Mouse (Mus musculus) midbrain, embryonic 11.5 days (tissue): ENCODE data around the gene Ppp2r3a. TPM values are rescaled to one million over a fixed set of nuclear protein-coding genes. Genes with fewer than 3 reads are reported as not detected.

ENCODE experiments used
- ATAC-seq: fragments of 200-750 bp; cut with Nextera tagmentation; 2 replicates; pipeline ENCODE4 v1.8.0; 2017; ENCODE audit warnings: moderate TSS enrichment, moderate library complexity; ENCODE audit not compliant: low FRiP score
- DNase-seq: peaks from one replicate; pipeline ENCODE4 v3.0.0; 2015; ENCODE audit warnings: low spot score; ENCODE audit errors: missing footprints
- H3K27ac ChIP-seq: fragments of 300-500 bp; sonication (generic); 2 replicates; pipeline ENCODE4 v1.5.1; 2014; ENCODE audit warnings: low read depth, low read length
- H3K27me3 ChIP-seq: fragments of 300-500 bp; sonication (generic); 2 replicates; pipeline ENCODE4 v1.6.1; 2014; ENCODE audit warnings: mild to moderate bottlenecking, low read length, moderate library complexity, mixed read lengths; ENCODE audit not compliant: control insufficient read depth, insufficient read depth
- H3K36me3 ChIP-seq: fragments of 300-500 bp; sonication (generic); 2 replicates; pipeline ENCODE4 v1.6.1; 2014; ENCODE audit warnings: mild to moderate bottlenecking, low read length, moderate library complexity, mixed read lengths; ENCODE audit not compliant: control insufficient read depth, insufficient read depth
- H3K4me1 ChIP-seq: fragments of 300-500 bp; sonication (generic); 2 replicates; pipeline ENCODE4 v1.6.1; 2014; ENCODE audit warnings: low read length; ENCODE audit not compliant: control insufficient read depth, insufficient read depth
- H3K4me2 ChIP-seq: fragments of 300-500 bp; sonication (generic); 2 replicates; pipeline ENCODE4 v1.6.1; 2014; ENCODE audit warnings: mild to moderate bottlenecking, moderate library complexity
- H3K4me3 ChIP-seq: fragments of 300-500 bp; sonication (generic); 2 replicates; pipeline ENCODE4 v1.5.1; 2014; ENCODE audit warnings: low read depth, low read length
- H3K9ac ChIP-seq: fragments of 300-500 bp; sonication (generic); 2 replicates; pipeline ENCODE4 v1.6.1; 2014; ENCODE audit warnings: low read length
- H3K9me3 ChIP-seq: fragments of 300-500 bp; sonication (generic); 2 replicates; pipeline ENCODE4 v1.6.1; 2016; ENCODE audit warnings: low read length; ENCODE audit not compliant: control insufficient read depth
- WGBS: fragments of 180-500 bp; shearing (Covaris S2); extraction: QIAGEN DNeasy Blood & Tissue Kit; methylation state at CpG from one replicate; pipeline ENCODE4 v1.1.7; 2014; 5-methylcytosine and 5-hydroxymethylcytosine counted together
- polyA plus RNA-seq: library from polyadenylated mRNA; unstranded; fragments of >200 nt; fragmentation: Nextera tagmentation; extraction: Ambion mirVana; gene quantifications from 2 replicates; pipeline ENCODE4 v1.2.1, GENCODE M21; 2014

The Ppp2r3a gene
- 14.6 and 15.7 TPM in 2 replicates for polyA plus RNA-seq

DNA sequence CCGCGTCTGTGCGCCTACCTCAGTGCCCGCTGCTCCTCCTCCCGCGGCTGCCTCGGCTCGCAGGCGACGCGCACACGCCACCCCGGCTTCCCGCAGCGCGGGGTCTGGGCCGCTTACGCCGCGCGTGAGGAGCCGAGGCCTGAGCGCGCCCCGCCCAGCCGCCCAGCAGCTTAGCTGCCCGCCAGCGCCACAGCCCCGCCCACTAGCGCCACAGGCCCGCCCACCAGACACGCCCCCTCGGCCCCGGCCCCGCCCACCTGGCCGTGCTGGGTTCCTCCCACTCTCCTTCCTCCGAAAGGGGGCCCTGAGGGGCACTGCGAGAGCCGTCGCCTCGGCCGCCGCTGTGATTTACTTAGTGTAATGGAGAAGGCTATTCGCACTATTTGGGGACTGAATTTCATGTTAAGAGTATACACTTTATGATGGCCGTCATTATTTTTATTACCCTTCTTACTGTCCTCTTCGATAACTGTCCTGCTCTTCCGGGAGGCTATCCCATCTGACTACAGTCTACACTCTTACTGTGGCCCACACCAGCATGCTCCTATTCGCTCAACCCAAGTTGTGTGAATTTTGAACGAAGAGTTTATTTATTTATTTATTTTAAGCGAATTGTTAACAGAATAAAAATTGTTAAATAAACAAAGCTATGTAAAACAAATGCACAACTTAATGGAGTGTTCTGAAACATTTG is at the start of gene Ppp2r3a:
Gene Ppp2r3a (minus strand): TSS at position 152 of the 694 bp plus-strand sequence.
- peaks cover 11% of the 10 kb centered on the region for H3K4me1 ChIP-seq
- peak within 1 kb of the TSS; percentile 81 for H3K9ac ChIP-seq
- H3K4me3 ChIP-seq = peak within 1 kb of the TSS; percentile 75
- H3K27me3 ChIP-seq = no peaks in the 10 kb centered on the region
- ATAC-seq = peak; percentile 96
- no peaks in the 10 kb centered on the region for H3K9me3 ChIP-seq
- H3K27ac ChIP-seq = peak within 1 kb of the TSS; percentile 90
- peak; percentile 100 for DNase-seq
- peak within 1 kb of the TSS; percentile 75 for H3K4me2 ChIP-seq
- WGBS = 3% methylated on average over 31 of the region's 50 CpGs
- H3K36me3 ChIP-seq = no peaks in the 10 kb centered on the region

DNA sequence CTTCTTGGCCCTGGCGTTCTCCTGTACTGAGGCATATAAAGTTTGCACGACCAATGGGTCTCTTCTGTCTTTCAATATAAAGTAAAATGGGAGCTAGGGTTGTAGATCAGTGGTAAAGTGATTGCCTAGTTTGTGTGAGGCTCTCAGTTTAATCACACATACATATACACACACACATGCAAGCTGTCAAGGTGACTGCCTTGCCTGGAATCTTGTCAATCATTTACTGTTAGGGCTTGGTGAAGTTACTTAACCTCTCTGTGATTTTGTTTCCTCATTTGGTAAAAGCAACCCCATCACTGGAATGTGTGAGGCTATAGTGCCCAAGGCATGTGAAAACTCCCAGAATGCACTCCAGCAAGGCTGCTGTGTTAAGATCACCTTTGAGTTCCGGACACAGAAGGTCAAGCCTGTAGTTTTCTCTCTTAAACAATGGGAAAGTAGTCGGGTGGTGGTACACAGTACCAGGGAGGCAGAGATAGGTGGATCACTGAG is 48.9 kb upstream of the Ppp2r3a start:
- Histone ChIP-seq H3K9me3 (no peaks in the 10 kb centered on the region), H3K27ac (no peak overlapping the region), H3K36me3 (no peaks in the 10 kb centered on the region), H3K4me1 (no peaks in the 10 kb centered on the region), H3K9ac (no peak overlapping the region), H3K4me2 (no peak overlapping the region), H3K27me3 (no peaks in the 10 kb centered on the region), H3K4me3 (no peak overlapping the region)
- no peak for ATAC-seq
- DNase-seq = no peak
- 84% methylated on average over 4 of the region's 4 CpGs for WGBS

DNA sequence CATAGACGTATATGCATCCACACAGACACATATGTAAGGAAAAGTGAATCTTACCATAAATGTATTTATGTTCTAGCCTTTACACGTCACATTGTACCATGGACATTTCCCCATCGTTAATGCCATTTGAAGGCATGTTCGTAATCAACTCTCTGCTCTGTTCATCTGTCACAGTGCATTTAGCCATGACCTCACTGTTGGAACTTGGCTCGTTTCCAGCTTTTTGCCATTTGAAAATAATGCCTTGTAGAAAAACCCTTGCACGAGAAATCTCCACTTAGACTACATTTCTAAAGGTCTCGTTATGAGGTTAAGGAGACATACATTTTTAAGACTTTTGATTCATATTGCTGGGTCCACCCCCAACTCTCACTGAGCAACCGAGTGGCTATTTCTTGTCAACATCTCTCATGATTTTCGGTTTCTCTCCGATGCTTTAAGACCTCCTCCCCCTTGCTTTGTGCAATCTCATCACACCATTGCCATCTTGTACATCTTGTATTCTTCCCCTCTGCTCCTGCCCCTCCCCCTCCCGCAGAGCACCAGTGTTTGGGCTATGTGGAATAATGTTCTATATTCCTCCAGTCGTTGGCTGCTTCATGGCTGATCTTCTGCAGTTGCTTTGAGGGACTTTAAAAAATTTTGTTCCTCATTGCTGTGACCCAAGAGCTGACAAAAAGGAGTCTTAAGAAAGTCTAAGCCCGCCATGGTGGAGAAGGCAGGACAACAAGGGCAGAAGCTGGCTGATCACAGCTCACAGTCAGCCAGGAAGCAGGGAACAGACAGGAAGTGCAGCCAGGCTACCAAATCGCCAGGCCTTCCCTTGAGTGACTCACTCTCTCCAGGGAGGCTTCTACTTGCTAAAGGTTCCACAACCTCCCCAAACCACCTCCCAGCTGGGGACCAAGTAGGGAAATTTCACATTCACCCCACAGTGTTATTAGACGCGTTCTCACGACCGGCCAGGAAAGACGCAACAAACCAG is 40.4 kb upstream of the Ppp2r3a start:
- no peak overlapping the region for H3K9ac ChIP-seq
- H3K9me3 ChIP-seq = no peaks in the 10 kb centered on the region
- no peaks in the 10 kb centered on the region for H3K27me3 ChIP-seq
- no peak overlapping the region for H3K4me3 ChIP-seq
- 90% methylated on average over 19 of the region's 19 CpGs for WGBS
- H3K36me3 ChIP-seq = no peaks in the 10 kb centered on the region
- H3K4me2 ChIP-seq = no peak overlapping the region
- no peaks in the 10 kb centered on the region for H3K4me1 ChIP-seq
- DNase-seq = no peak
- H3K27ac ChIP-seq = no peak overlapping the region
- ATAC-seq = no peak

DNA sequence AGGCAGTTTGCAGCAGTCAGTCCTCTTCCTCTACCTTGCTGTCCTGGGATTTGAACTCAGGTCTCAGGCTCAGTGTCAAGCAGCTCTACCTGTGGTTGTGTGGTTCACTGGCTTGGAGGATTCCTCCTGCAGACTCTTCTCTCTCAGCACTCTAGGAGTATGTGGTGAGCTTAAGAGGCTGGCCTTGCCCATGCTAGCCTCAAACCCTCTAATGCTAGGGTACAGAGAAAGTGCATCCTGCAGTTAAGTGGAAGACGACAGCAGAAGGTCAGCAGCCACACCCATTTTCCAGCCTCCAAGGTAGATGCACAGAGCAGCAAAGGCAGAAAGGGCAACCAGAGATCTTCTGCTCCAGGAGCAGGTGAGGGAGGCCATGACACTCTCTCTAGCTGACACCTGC is 39.3 kb upstream of the Ppp2r3a start:
- ATAC-seq (no peak), DNase-seq (no peak)
- Histone ChIP-seq H3K9me3 (no peaks in the 10 kb centered on the region), H3K4me1 (no peaks in the 10 kb centered on the region), H3K27ac (no peak overlapping the region), H3K9ac (no peak overlapping the region), H3K4me3 (no peak overlapping the region), H3K27me3 (no peaks in the 10 kb centered on the region), H3K4me2 (no peak overlapping the region), H3K36me3 (no peaks in the 10 kb centered on the region)
- WGBS = 70% methylated on average over 1 of the region's 1 CpGs

DNA sequence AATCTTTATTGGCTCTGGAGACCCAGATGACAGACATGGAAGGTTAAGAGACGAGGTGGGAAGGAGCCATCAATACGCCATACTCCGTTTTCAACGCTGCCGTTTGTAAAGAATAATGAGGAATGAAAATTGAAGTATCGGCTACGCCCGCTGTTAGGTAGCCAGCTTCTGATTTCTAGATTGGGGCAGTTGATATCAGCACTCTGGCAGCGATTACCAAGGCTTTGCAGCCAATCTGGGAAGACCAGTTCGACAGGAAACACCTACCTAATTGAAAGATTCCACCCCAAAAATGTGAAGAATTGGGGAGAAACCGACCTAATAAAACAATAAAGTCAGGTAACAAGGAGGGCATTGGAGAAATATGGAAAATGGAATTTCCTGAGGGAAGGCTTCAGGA is 38.2 kb upstream of the Ppp2r3a start:
- DNase-seq = no peak
- Histone ChIP-seq H3K9me3 (no peaks in the 10 kb centered on the region), H3K27ac (no peak overlapping the region), H3K9ac (no peak overlapping the region), H3K36me3 (no peaks in the 10 kb centered on the region), H3K4me3 (no peak overlapping the region), H3K4me1 (no peaks in the 10 kb centered on the region), H3K27me3 (no peaks in the 10 kb centered on the region), H3K4me2 (no peak overlapping the region)
- ATAC-seq = no peak
- WGBS = 87% methylated on average over 11 of the region's 11 CpGs

DNA sequence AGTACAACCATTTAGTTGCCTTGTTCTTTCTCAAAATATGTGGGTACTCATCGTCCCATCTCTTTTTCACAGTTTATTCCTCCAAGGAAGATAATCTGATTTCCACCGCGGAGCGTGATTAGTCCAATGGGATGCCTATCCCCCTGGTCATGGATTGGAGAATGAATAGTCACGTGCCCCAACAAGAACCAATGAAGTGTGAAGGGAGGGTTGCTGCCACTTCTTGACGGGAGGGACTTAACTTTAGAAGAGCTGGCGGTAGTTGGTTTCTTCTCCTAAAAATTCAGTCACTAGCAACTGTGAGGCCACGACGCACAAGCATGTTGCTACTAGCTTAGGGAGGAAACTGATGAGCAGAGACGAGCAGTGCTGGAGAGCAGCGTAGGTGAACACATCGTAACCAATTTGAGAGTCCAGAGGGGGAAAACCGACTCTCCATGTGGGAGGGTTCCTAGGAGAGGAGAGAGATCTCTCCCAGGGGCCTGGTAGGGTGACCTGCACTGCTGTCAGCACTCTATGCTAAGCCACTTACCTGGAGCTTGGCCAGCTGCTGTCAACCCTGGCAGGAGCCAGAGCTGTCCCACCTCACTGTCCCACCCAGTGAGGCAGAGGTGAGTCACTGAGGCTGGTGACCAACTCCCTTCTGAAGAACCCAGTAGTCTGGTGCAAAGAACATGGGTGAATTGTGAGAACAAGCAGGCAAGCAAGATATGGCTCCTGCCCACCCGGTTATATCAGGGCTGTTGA is 37.5 kb upstream of the Ppp2r3a start:
- 88% methylated on average over 14 of the region's 14 CpGs for WGBS
- no peak for ATAC-seq

DNA sequence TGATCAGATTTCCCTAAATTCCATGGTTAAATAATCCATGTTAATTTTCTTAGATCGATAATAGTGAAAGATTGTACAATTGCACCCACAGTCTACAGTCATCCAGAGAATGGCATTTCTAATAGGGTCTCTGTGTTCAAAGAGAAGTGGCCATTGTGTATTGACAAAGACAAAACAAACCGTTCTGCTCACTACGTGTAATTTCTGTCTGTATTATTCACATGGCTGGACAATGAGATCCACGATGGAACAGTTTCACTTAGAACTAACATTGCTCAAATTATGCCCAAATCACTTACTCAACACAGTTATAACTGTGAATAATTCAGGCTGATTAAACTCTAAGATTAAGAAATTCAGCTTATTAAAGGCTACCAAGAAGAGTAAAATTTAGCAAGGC is 35.2 kb upstream of the Ppp2r3a start:
- no peak for ATAC-seq

More for the DNA sequence above, 37.5 kb upstream of the Ppp2r3a start:
- no peaks in the 10 kb centered on the region for H3K4me1 ChIP-seq
- no peak overlapping the region for H3K9ac ChIP-seq
- H3K36me3 ChIP-seq = no peaks in the 10 kb centered on the region
- H3K27ac ChIP-seq = no peak overlapping the region
- H3K4me2 ChIP-seq = no peak overlapping the region
- H3K9me3 ChIP-seq = no peaks in the 10 kb centered on the region
- H3K4me3 ChIP-seq = no peak overlapping the region
- H3K27me3 ChIP-seq = no peaks in the 10 kb centered on the region
- DNase-seq = no peak

DNA sequence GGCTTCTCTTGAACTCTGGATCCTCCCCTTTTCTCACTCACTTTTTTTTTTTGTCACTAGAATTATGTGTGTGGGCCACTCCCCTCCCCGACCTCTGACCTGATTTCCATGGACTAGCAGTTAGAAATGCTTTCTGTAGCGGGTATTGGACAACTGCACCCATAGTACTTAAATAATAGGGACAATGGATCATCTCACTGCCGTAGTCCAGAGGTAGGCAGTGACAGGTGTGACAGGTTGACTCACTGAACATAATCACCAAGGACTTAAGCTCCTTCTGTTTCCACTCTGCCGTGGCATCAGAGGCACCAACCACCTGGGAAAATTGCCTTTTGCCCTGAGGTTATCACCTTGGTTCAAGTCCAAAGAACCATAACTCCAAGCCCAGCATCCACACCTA is 32.5 kb upstream of the Ppp2r3a start:
- H3K9me3 ChIP-seq = no peaks in the 10 kb centered on the region
- WGBS = 74% methylated on average over 4 of the region's 4 CpGs
- ATAC-seq = no peak
- H3K9ac ChIP-seq = no peak overlapping the region
- H3K27ac ChIP-seq = no peak overlapping the region
- H3K4me3 ChIP-seq = no peak overlapping the region
- no peaks in the 10 kb centered on the region for H3K36me3 ChIP-seq
- H3K4me2 ChIP-seq = no peak overlapping the region
- H3K4me1 ChIP-seq = no peaks in the 10 kb centered on the region
- no peaks in the 10 kb centered on the region for H3K27me3 ChIP-seq
- DNase-seq = no peak

More for the DNA sequence above, 35.2 kb upstream of the Ppp2r3a start:
- H3K9ac ChIP-seq = no peak overlapping the region
- no peak for DNase-seq
- H3K27ac ChIP-seq = no peak overlapping the region
- no peaks in the 10 kb centered on the region for H3K4me1 ChIP-seq
- H3K4me2 ChIP-seq = no peak overlapping the region
- no peaks in the 10 kb centered on the region for H3K9me3 ChIP-seq
- WGBS = 80% methylated on average over 4 of the region's 4 CpGs
- no peak overlapping the region for H3K4me3 ChIP-seq
- H3K27me3 ChIP-seq = no peaks in the 10 kb centered on the region
- no peaks in the 10 kb centered on the region for H3K36me3 ChIP-seq
